10 mouse cellular contexts compared by ENCODE assay signal in genomic region chr19:7105544-7105943, GRCm38 (mm10). TPM values are rescaled to one million over a fixed set of nuclear protein-coding genes. Genes with fewer than 3 reads are reported as not detected.
DNase-seq lines count a peak whose midpoint lies in the region; ATAC-seq lines count a peak whose summit lies in the region.
"Had no signal": no experiment of that assay in that cellular context is flagged by ENCODE, and none has a peak within 500 bp of the region (broad histone marks: within the 10 kb centered on the region; RNA-seq: fewer than 3 reads in every experiment).

Flrt1 (minus strand) TSS chr19:7105729.

- H3K36me3 ChIP-seq in heart, embryonic 10.5 days, result no peaks in the 10 kb centered on the region
- no peaks in the 10 kb centered on the region for H3K36me3 ChIP-seq in lung, embryonic 16.5 days (ENCODE audit: control insufficient read depth, insufficient read depth, low read length)
- no peaks in the 10 kb centered on the region for H3K36me3 ChIP-seq in neural tube, embryonic 12.5 days

- H3K4me2 ChIP-seq in lung, embryonic 16.5 days (ENCODE audit: low read depth, low read length), result no peak within 1 kb of the TSS; the same call in 1 of the 2 replicates
- peak within 1 kb of the TSS; percentile 27; the same call in 1 of the 2 replicates for H3K4me2 ChIP-seq in neural tube, embryonic 12.5 days (replicated peaks)

- H3K27ac ChIP-seq in heart, embryonic 10.5 days, result peak within 1 kb of the TSS; percentile 72
- no peak within 1 kb of the TSS for H3K27ac ChIP-seq in lung, embryonic 16.5 days (ENCODE audit: low read length)
- H3K27ac ChIP-seq in neural tube, embryonic 12.5 days, result no peak within 1 kb of the TSS

- H3K9me3 ChIP-seq in heart, embryonic 10.5 days, result no peaks in the 10 kb centered on the region
- no peaks in the 10 kb centered on the region for H3K9me3 ChIP-seq in lung, embryonic 16.5 days (ENCODE audit: control insufficient read depth, low read length)
- no peaks in the 10 kb centered on the region for H3K9me3 ChIP-seq in neural tube, embryonic 12.5 days

- H3K27me3 ChIP-seq in heart, embryonic 10.5 days (ENCODE audit: insufficient read depth, poor library complexity, severe bottlenecking), result peaks cover 61% of the 10 kb centered on the region
- no peaks in the 10 kb centered on the region for H3K27me3 ChIP-seq in lung, embryonic 16.5 days (ENCODE audit: control insufficient read depth, insufficient read depth, low read depth, low read length)
- peaks cover 52% of the 10 kb centered on the region for H3K27me3 ChIP-seq in neural tube, embryonic 12.5 days (replicated peaks)

- peaks cover 36% of the 10 kb centered on the region for H3K4me1 ChIP-seq in heart, embryonic 10.5 days
- peaks cover 41% of the 10 kb centered on the region for H3K4me1 ChIP-seq in lung, embryonic 16.5 days (replicated peaks; ENCODE audit: control insufficient read depth, insufficient read depth, low read length)
- H3K4me1 ChIP-seq in neural tube, embryonic 12.5 days, result peaks cover 51% of the 10 kb centered on the region

- H3K9ac ChIP-seq in lung, embryonic 16.5 days (ENCODE audit: low read length), result 0 out of 2 replicates have a peak within 1 kb of the TSS, but pooled peaks have one; percentile 9
- H3K9ac ChIP-seq in neural tube, embryonic 12.5 days, result no peak within 1 kb of the TSS

- ATAC-seq in lung, embryonic 16.5 days (ENCODE audit: low read depth), result no peak
- no peak for ATAC-seq in neural tube, embryonic 12.5 days (ENCODE audit: low FRiP score, low read depth)

- intact Hi-C loops in heart, postnatal 25 days (cut with DNase I), result no loop called here

- DNase-seq in heart, embryonic 10.5 days (ENCODE audit: low spot score), result no peak
- no peak for DNase-seq in heart, postnatal 25 days (ENCODE audit: low spot score)
- DNase-seq in lung, postnatal 10 days, result no peak
- no peak for DNase-seq in left cerebral cortex, adult 8-10 months (ENCODE audit: low spot score in 2 of 2)
- no peak for DNase-seq in thymus, postnatal 4 days
- DNase-seq in lung, postnatal 25 days (ENCODE audit: low spot score), result no peak
- DNase-seq: heart, postnatal 4 days; lung, embryonic 14.5 days had no signal

- no peak within 1 kb of the TSS for H3K4me3 ChIP-seq in heart, embryonic 10.5 days
- no peak within 1 kb of the TSS for H3K4me3 ChIP-seq in lung, embryonic 16.5 days (ENCODE audit: low read length)
- no peak within 1 kb of the TSS for H3K4me3 ChIP-seq in neural tube, embryonic 12.5 days

- 44% methylated on average over 9 of the region's 9 CpGs for WGBS in heart, embryonic 10.5 days
- 56% methylated on average over 9 of the region's 9 CpGs for WGBS in lung, embryonic 16.5 days
- 48% methylated on average over 9 of the region's 9 CpGs for WGBS in neural tube, embryonic 12.5 days

RNA-seq across cellular contexts. Expression of gene Flrt1, which starts in this region (rescaled TPM):
- 0.53 and 1.0 TPM in 2 replicates for polyA plus RNA-seq in heart, embryonic 10.5 days (2016; fragmentation: Nextera tagmentation; extraction: Ambion mirVana)
- 1 to 10 TPM; 1.1 to 1.4 TPM for total RNA-seq in heart, postnatal 25 days (2021)
- polyA plus RNA-seq in lung, embryonic 16.5 days (2015; fragmentation: Nextera tagmentation; extraction: Ambion mirVana), result 0.99 and 1.1 TPM in 2 replicates
- total RNA-seq in left cerebral cortex, adult 8-10 months (2022), result 10 to 100 TPM; 35.6 to 42.2 (median 39.1) TPM
- polyA plus RNA-seq in neural tube, embryonic 12.5 days (2016; fragmentation: Nextera tagmentation; extraction: Ambion mirVana), result 7.0 and 9.9 TPM in 2 replicates

Comparison
In these comparisons a context has a peak if more than half of its experiments do, and no peak if none do; other contexts are left out.
1. RNA of gene Flrt1 (total RNA-seq): 35.6 to 42.2 TPM in left cerebral cortex, adult 8-10 months; 1.1 to 1.4 TPM in heart, postnatal 25 days; every median in the first group is over 10 times any median in the second.